ENCODE assay signal across 20 mouse cellular contexts in genomic region chr2:52057099-52057498, GRCm38 (mm10). TPM values are rescaled to one million over a fixed set of nuclear protein-coding genes. Genes with fewer than 3 reads are reported as not detected.
DNase-seq lines count a peak whose midpoint lies in the region; ATAC-seq and TF ChIP-seq lines count a peak whose summit lies in the region.
"Had no signal": no experiment of that assay in that cellular context is flagged by ENCODE, and none has a peak within 500 bp of the region (broad histone marks: within the 10 kb centered on the region; RNA-seq: fewer than 3 reads in every experiment).

No protein-coding gene starts in this region.

- H3K9me3 ChIP-seq in heart, embryonic 11.5 days (replicated peaks; ENCODE audit: control insufficient read depth, low read length) = no peaks in the 10 kb centered on the region
- no peaks in the 10 kb centered on the region for H3K9me3 ChIP-seq in midbrain, embryonic 11.5 days (ENCODE audit: control insufficient read depth, low read length)
- no peaks in the 10 kb centered on the region for H3K9me3 ChIP-seq in midbrain, postnatal 0 days (ENCODE audit: low read length)
- H3K9me3 ChIP-seq: embryonic facial prominence, embryonic 10.5 days; embryonic facial prominence, embryonic 12.5 days; forebrain, embryonic 13.5 days; forebrain, embryonic 15.5 days had no signal

- peaks cover 3% of the 10 kb centered on the region; the same call in 1 of the 2 replicates for H3K4me1 ChIP-seq in heart, embryonic 11.5 days (ENCODE audit: control insufficient read depth, insufficient read depth, low read length)
- H3K4me1 ChIP-seq in midbrain, embryonic 11.5 days (ENCODE audit: control insufficient read depth, insufficient read depth, low read length) = peaks cover 3% of the 10 kb centered on the region
- no peaks in the 10 kb centered on the region for H3K4me1 ChIP-seq in midbrain, postnatal 0 days (ENCODE audit: insufficient read depth, low read length)
- H3K4me1 ChIP-seq: embryonic facial prominence, embryonic 12.5 days; forebrain, embryonic 13.5 days had no signal

- H3K27me3 ChIP-seq in heart, embryonic 11.5 days (ENCODE audit: control insufficient read depth, insufficient read depth, low read length) = no peaks in the 10 kb centered on the region
- H3K27me3 ChIP-seq in midbrain, embryonic 11.5 days (ENCODE audit: control insufficient read depth, insufficient read depth, low read length) = no peaks in the 10 kb centered on the region
- H3K27me3 ChIP-seq in midbrain, postnatal 0 days (ENCODE audit: insufficient read depth, low read length) = no peaks in the 10 kb centered on the region
- H3K27me3 ChIP-seq: embryonic facial prominence, embryonic 12.5 days; forebrain, embryonic 13.5 days; forebrain, embryonic 15.5 days; Patski had no signal

- no peak for TF ChIP-seq CTCF in midbrain, postnatal 0 days (IDR thresholded peaks at IDR 0.05)

- H3K27ac ChIP-seq in heart, embryonic 11.5 days (ENCODE audit: low read depth, low read length) = no peak overlapping the region
- no peak overlapping the region for H3K27ac ChIP-seq in midbrain, embryonic 11.5 days (ENCODE audit: low read depth, low read length)
- H3K27ac ChIP-seq in midbrain, postnatal 0 days (ENCODE audit: low read depth, low read length) = no peak overlapping the region
- H3K27ac ChIP-seq: embryonic facial prominence, embryonic 10.5 days; embryonic facial prominence, embryonic 12.5 days; forebrain, embryonic 13.5 days; forebrain, embryonic 15.5 days had no signal

- no peak overlapping the region for H3K4me2 ChIP-seq in heart, embryonic 11.5 days
- H3K4me2 ChIP-seq in midbrain, embryonic 11.5 days = no peak overlapping the region
- no peak overlapping the region for H3K4me2 ChIP-seq in midbrain, postnatal 0 days (ENCODE audit: low read depth, low read length, poor library complexity, severe bottlenecking)
- H3K4me2 ChIP-seq: embryonic facial prominence, embryonic 12.5 days; forebrain, embryonic 13.5 days; forebrain, embryonic 15.5 days had no signal

- no peak overlapping the region for H3K4me3 ChIP-seq in heart, embryonic 11.5 days (ENCODE audit: low read depth, low read length)
- no peak overlapping the region for H3K4me3 ChIP-seq in midbrain, embryonic 11.5 days (ENCODE audit: low read depth, low read length)
- no peak overlapping the region for H3K4me3 ChIP-seq in midbrain, postnatal 0 days (ENCODE audit: low read depth, low read length)
- H3K4me3 ChIP-seq: embryonic facial prominence, embryonic 10.5 days; embryonic facial prominence, embryonic 12.5 days; forebrain, embryonic 13.5 days; forebrain, embryonic 15.5 days had no signal

- WGBS in heart, embryonic 11.5 days (ENCODE audit: insufficient replicate concordance) = 38% methylated on average over 1 of the region's 1 CpGs
- 76% methylated on average over 1 of the region's 1 CpGs for WGBS in midbrain, embryonic 11.5 days
- 75% methylated on average over 1 of the region's 1 CpGs for WGBS in midbrain, postnatal 0 days

- no peak overlapping the region for H3K9ac ChIP-seq in heart, embryonic 11.5 days (ENCODE audit: low read depth, low read length)
- H3K9ac ChIP-seq in midbrain, embryonic 11.5 days (ENCODE audit: low read length) = no peak overlapping the region
- no peak overlapping the region for H3K9ac ChIP-seq in midbrain, postnatal 0 days (replicated peaks; ENCODE audit: low read length, poor library complexity, severe bottlenecking)
- H3K9ac ChIP-seq: embryonic facial prominence, embryonic 12.5 days; forebrain, embryonic 13.5 days; forebrain, embryonic 15.5 days; forebrain, postnatal 0 days had no signal

- DNase-seq in heart, adult 9 months (ENCODE audit: low spot score in 2 of 2) = peak; percentile 17 to 20
- peak; percentile 60 for DNase-seq in midbrain, embryonic 11.5 days (ENCODE audit: low spot score, missing footprints)
- no peak for DNase-seq in midbrain, postnatal 0 days (ENCODE audit: low spot score)
- DNase-seq in urinary bladder, postnatal 4 days (ENCODE audit: low spot score in 2 of 2) = no peak
- DNase-seq: adrenal gland, adult 8-10 months; adrenal gland, postnatal 14 days; cerebellum, adult 11-12 months; cerebellum, adult 2 months; cerebellum, adult 9-10 months; cerebellum, postnatal 10 days; cerebellum, postnatal 25 days; forebrain, postnatal 0 days had no signal

- H3K36me3 ChIP-seq in heart, embryonic 11.5 days (ENCODE audit: control insufficient read depth, insufficient read depth, low read length) = no peaks in the 10 kb centered on the region
- no peaks in the 10 kb centered on the region for H3K36me3 ChIP-seq in midbrain, embryonic 11.5 days (ENCODE audit: control insufficient read depth, insufficient read depth, low read length)
- H3K36me3 ChIP-seq in midbrain, postnatal 0 days (ENCODE audit: insufficient read depth, low read length) = no peaks in the 10 kb centered on the region
- H3K36me3 ChIP-seq: forebrain, embryonic 15.5 days had no signal

- no peak for ATAC-seq in heart, embryonic 11.5 days (replicated peaks; ENCODE audit: insufficient number of reproducible peaks, low FRiP score, low TSS enrichment)
- ATAC-seq in midbrain, embryonic 11.5 days (ENCODE audit: low FRiP score) = no peak
- no peak for ATAC-seq in midbrain, postnatal 0 days (ENCODE audit: low FRiP score)
- ATAC-seq: activated CD4-positive, CD25-positive, alpha-beta regulatory T cell, adult 4 months; forebrain, embryonic 13.5 days; forebrain, embryonic 15.5 days; forebrain, postnatal 0 days; Patski had no signal

RNA-seq across cellular contexts. Expression of gene Rif1, which starts 15.5 kb away (rescaled TPM):
- 27.9 and 29.8 TPM in 2 replicates for polyA plus RNA-seq in heart, embryonic 11.5 days (2014; fragmentation: Nextera tagmentation; extraction: Ambion mirVana)
- polyA plus RNA-seq in midbrain, embryonic 11.5 days (2014; fragmentation: Nextera tagmentation; extraction: Ambion mirVana) = 51.2 and 51.4 TPM in 2 replicates
- total RNA-seq in midbrain, postnatal 0 days (2014; rRNA removed) = 17.2 and 31.3 TPM in 2 replicates
- 8.1 and 13.8 TPM in 2 replicates for polyA plus RNA-seq in midbrain, postnatal 0 days (2015; fragmentation: Nextera tagmentation; extraction: Ambion mirVana)

RNA-seq across cellular contexts. Expression of gene Tnfaip6, which starts 19.3 kb away (rescaled TPM):
- polyA plus RNA-seq in heart, embryonic 11.5 days (2014; fragmentation: Nextera tagmentation; extraction: Ambion mirVana) = 3.7 and 4.9 TPM in 2 replicates
- polyA plus RNA-seq in midbrain, embryonic 11.5 days (2014; fragmentation: Nextera tagmentation; extraction: Ambion mirVana) = 17.0 and 22.8 TPM in 2 replicates
- total RNA-seq in midbrain, postnatal 0 days (2014; rRNA removed) = 1.6 and 2.0 TPM in 2 replicates
- 3.1 and 3.2 TPM in 2 replicates for polyA plus RNA-seq in midbrain, postnatal 0 days (2015; fragmentation: Nextera tagmentation; extraction: Ambion mirVana)
- total RNA-seq: MEL had no signal
- polyA plus RNA-seq: activated CD4-positive, CD25-positive, alpha-beta regulatory T cell, adult 4 months; Patski had no signal

Comparison
In these comparisons a context has a peak if more than half of its experiments do, and no peak if none do; other contexts are left out.
1. DNase-seq: peak in heart, adult 9 months (2 of 2) and midbrain, embryonic 11.5 days (single experiment); none in midbrain, postnatal 0 days (single experiment) and urinary bladder, postnatal 4 days (0 of 2).